Mouse (Mus musculus) MN1 (cell line): ENCODE measurements around the gene Brdt.
A peak's percentile ranks its signal among the peaks of the same experiment; 100 is the strongest.
"Not testable (repeated sequence)": the region's sequence is repeated elsewhere in the genome, so short reads cannot be mapped to it uniquely, and the experiment has no call there.

Experiments
- DNase-seq: peaks from one replicate; pipeline ENCODE4 v3.0.0-alpha.2; 2016; ENCODE audit warnings: low spot score

The Brdt gene

DNA sequence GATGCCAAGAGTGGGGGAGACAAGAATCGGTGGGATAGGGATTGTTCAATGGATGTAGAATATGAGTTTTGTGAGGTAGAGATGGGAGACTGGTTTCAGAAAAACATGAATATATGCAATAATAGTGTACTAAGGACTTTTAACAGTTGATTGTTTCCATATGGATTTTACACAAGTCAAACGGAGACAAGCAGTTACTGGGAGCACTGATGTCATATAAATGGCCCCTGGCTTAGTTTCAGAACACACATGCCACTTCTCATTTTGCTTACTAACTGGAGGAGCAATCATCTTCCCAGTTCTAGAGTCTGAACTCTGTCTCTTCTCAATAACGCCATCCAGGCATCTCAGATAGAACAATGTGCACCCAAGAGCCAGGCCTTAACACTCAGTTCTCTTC, 9.4 kb downstream of the Brdt start:
- DNase-seq = no peak

DNA sequence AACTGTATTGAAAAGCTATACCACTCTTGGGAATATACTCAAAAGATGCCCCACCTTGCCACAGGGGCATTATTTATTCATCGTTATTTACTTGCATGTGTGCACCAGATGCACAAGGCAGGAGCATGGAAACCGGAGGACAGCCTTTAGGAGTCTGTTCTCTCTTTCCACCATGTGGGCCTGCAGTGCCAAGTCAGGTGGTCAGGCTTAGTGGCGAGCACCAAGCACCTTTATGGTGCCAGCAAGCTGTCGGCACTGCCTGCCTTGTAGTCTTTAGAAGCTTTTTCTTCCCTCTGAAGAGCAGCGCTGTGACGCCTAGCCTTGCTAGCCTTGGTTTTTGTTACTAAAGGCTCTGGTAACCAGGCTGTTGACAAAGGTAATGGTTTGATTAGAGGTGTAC, 11.9 kb downstream of the Brdt start:
- DNase-seq = no peak

- DNase-seq = no peak
These were observed 15.3 kb downstream of the Brdt start for GRCm38 (mm10) chr5:107346214-107346613.

- DNase-seq = no peak
These were observed 21.6 kb downstream of the Brdt start for GRCm38 (mm10) chr5:107352566-107352965.

DNA sequence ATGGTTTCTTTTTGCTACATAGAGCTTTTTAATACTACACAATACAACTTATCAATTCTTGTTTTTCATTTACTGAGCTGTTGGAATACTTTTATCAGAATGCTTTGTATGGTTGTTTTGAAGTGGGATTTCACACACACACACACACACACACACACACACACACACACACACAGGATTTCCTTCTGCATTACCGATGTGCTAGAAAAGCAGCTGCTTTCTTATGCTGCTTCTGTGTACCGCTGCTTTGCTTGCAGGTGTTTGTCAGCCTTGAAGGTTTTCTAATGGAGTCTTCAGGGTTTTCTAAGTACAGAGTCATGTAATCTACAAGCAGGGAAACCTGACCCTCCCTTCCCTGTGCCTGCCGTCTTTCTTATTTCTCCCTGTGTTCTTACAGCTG, 23.0 kb downstream of the Brdt start:
- DNase-seq = no peak

- peak; percentile 24 for DNase-seq
These were observed 24.8 kb downstream of the Brdt start for GRCm38 (mm10) chr5:107355801-107356200.

GRCm38 (mm10) chr5:107357723-107358122, 26.8 kb downstream of the Brdt start:
- DNase-seq = no peak

GRCm38 (mm10) chr5:107359395-107360053, 28.6 kb downstream of the Brdt start:
- DNase-seq = peak; percentile 81

DNA sequence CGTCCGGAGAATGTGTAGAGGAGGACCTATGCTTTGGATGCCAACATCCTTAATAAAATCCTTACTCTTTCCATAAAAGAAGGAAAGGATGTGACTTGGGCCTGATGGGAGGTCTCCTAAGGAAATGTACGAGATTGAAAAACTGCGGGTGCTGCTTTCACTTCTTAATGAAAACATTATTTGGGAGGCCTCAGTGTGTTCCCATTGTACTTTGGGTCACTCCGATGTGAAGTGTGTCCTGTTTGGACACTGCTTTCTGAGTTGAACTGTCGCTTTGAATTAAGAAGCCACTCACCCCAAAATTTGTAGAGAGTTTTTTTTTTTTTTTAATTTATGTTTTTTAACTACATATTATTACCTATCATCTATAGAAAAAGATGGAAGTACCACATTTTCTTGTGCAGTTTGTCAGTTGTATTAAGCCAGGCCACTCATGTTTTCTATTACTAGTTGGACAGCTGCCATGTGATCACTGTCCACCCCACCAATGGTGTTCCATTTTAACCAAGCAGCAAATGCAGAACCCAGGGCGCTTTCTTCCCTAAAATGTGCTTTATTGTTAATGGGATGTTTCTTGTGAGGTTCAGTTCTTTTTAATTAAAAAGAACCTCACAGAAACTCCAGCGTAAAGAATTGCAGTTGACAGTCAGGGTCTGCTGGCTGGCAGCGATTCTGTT, 29.2 kb downstream of the Brdt start:
- DNase-seq = peak; percentile 36

GRCm38 (mm10) chr5:107370040-107370439, 39.1 kb downstream of the Brdt start:
- DNase-seq = peak; percentile 75

DNA sequence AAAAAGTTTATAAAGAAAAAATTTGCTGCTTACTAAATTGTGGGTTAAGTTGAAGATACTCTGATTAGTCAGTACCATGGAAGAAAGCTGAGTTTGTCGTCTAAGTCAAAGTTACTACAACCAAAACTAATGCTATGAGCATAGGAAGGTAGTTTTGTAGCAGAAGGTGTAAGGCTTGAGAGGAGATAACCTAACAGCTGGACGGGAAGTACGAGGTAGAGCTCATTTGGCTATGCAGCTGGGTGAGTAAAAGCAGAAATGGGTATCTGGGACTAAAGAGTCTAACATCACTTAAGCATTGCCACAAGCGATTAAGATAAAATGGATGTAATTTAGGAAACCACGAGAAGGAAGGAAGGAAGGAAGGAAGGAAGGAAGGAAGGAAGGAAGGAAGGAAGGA, 40.4 kb downstream of the Brdt start:
- DNase-seq = no peak

- DNase-seq = no peak
These were observed 42.3 kb downstream of the Brdt start for GRCm38 (mm10) chr5:107373256-107373655.

GRCm38 (mm10) chr5:107386448-107386847, 55.5 kb downstream of the Brdt start:
- DNase-seq = not testable (repeated sequence)

DNA sequence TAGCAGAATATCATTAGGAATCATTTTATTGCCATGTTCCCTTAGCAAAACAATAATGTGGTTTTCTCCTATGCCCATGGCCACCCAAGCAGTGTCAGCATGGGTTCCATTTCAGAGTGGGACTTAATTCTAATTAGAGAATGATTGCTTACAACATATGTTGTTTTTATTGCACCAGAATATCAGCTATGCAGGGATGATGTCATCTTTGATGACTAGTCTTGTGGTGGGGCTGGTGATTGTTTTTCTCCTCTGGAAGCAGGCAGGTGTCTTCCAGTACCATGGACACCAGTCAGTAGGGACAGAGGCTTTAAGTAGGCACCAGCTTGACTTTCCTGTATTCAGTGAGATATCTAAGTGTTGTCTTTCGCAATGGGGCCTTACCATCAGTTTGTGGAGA, 56.8 kb downstream of the Brdt start:
- DNase-seq = peak; percentile 23

DNA sequence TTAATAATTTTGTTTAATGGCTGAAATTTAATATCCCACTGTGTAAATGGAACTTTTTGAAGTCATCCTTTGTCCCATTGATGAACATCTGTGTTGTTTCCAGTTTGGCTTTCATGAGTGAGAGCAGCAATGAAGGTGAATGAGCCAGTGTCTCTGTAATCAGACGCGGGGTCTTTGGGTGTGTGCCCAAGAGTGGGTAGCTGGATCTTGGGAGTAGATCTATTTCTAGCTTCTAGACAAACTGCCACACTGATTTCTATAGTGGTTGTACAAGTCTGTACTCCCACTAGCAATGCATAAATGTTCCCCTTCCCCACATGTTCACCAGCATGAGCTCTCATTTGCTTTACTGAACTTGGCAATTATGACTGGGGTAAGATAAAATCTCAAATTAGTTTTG, 58.4 kb downstream of the Brdt start:
- DNase-seq = no peak

GRCm38 (mm10) chr5:107394437-107394836, 63.5 kb downstream of the Brdt start:
- no peak for DNase-seq

DNA sequence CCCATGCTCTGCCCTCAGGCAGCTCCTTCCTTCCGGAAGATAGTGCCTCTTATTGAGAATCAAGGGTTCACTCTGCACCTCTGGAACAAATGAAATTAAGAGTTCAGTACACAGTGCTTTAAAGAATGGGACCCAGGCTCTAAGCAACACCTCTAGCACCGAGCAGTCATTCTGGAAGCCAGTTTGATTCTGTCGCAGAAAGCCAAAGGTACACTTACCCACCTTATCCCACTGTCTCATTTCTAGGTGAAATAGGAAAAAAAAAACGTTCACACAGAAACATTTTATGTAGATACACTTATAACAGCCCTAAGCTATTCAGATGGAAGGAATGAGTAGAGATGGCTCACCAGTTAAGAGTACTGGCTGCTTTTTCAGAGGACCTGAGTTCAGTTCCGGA, 71.5 kb downstream of the Brdt start, which contains the start of gene Ephx4:
Gene Ephx4 (plus strand): TSS at position 301 of the 400 bp plus-strand sequence.
- no peak for DNase-seq

DNA sequence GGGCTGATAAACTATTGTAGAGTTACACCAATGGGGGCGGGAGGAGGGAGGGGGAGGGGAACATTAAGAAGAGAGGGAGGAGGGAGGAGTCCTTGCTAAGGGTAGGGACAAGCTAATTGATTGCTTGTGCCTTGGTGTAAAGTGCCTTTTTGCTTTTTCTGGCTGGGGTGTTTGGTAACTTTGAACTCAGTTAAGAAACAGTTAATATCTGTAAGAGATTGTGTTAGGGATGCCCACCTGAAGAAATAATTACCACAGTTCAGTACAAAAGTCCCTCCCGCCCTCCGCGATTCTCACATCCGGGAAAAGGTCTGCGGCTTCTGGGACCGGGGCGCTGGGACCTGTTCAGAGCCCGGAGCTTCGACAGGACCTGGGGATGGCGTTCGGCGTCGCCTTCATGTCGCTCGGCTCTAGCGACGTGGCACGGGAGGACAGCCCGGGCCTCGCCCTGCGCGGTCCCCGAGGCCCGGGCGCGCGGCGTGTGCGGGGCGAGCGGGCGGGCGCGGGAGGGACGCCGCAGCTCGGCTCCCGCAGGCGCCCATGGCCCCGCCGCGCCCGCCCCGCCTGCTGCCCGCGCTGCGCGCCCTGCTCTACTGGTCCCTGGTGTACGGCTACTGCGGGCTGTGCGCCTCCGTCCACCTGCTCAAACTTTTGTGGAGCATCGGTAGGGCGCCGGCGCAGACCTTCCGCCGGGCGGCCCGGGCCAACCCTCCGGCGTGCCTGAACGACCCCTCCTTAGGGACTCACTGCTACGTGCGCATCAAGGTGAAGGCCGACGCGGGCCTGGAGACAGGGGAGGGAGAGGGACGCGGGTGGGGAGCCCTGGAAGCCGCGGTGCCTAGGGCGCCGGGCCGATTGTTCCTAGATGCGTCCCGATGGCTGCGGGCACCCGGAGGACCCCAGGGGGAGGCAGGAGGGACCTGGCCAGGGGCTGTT, 72.3 kb downstream of the Brdt start:
- DNase-seq = peak; percentile 38

- no peak for DNase-seq
These were observed 73.2 kb downstream of the Brdt start for GRCm38 (mm10) chr5:107403947-107404684.

DNA sequence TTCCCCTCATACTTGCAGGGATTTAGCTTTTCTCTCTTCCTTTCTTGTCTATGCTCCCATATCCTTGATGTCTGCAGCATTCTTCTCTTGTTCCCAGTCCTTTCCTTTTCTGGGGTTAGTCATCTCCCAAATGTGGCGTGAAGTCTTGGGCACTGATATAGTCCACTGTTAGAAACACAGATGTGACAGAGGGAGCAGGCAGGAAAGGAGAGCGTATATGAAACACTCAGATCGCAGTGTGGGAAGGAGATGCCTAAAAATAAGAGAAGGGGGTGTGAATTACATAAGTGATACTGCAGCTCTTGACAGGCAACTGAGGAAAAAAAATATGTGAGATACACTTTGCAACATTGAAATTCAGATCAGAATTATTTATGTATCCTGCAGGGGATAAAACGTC, 74.4 kb downstream of the Brdt start:
- no peak for DNase-seq

GRCm38 (mm10) chr5:107410305-107410704, 79.3 kb downstream of the Brdt start:
- DNase-seq = no peak

DNA sequence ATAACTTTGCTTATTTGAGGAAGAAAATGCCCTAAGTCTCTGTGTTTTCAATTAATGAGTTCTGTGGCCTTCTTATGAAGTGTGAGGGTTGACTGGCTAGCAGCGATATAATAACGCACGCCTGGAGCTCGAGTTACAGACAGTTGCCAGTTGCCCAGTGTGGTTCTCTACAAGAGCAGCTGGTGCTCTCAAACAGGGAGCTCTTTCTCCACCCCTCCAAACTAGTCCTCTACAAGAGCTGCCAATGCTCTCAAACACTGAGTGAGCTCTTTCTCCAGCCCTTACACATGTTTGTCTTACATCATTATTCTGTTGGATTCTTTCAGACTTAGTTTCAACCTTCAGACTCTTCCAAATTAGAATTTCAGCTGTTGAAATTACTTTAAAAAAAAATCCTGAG, 80.4 kb downstream of the Brdt start:
- DNase-seq = no peak
